Mouse (Mus musculus) liver, embryonic 14.5 days (tissue): ENCODE data around the gene Cdh22. TPM values are rescaled to one million over a fixed set of nuclear protein-coding genes. Genes with fewer than 3 reads are reported as not detected.

Experiments
- ATAC-seq: fragments of 200-750 bp; cut with Nextera tagmentation; 2 replicates; pipeline ENCODE4 v1.8.0; 2017; ENCODE audit warnings: moderate number of reproducible peaks, mild to moderate bottlenecking, moderate library complexity; ENCODE audit not compliant: insufficient read depth
- DNase-seq, 3 experiments: peaks; one replicate each; pipeline ENCODE4 v3.0.0-alpha.2; 2012 to 2013; ENCODE audit warnings: low read depth in 3 of 3, low spot score in 3 of 3
- H3K27ac ChIP-seq: fragments of 300-500 bp; sonication (generic); 2 replicates; pipeline ENCODE4 v1.5.1; 2014; ENCODE audit warnings: moderate library complexity, mild to moderate bottlenecking, control low read depth, inconsistent platforms
- H3K27me3 ChIP-seq: fragments of 300-500 bp; sonication (generic); 2 replicates; pipeline ENCODE4 v1.6.1; 2014; ENCODE audit warnings: mild to moderate bottlenecking, low read length, moderate library complexity; ENCODE audit not compliant: control insufficient read depth, insufficient read depth
- H3K36me3 ChIP-seq: fragments of 300-500 bp; sonication (generic); replicated peaks from 2 replicates; pipeline ENCODE4 v1.6.1; 2014; ENCODE audit warnings: low read depth; ENCODE audit not compliant: control insufficient read depth, insufficient read depth
- H3K4me1 ChIP-seq, 2 experiments: fragments of 200-500 bp in 1 of 2; fragments of 300-500 bp in 1 of 2; sonication (generic) in 1 of 2; replicated peaks; 2 replicates each; pipeline ENCODE4 v1.6.1; 2012 to 2014; ENCODE audit warnings: antibody characterized with exemption in 1 of 2, inconsistent platforms in 1 of 2, low read length in 1 of 2; ENCODE audit not compliant: control insufficient read depth in 2 of 2, insufficient read depth in 2 of 2
- H3K4me2 ChIP-seq: fragments of 300-500 bp; sonication (generic); 2 replicates; pipeline ENCODE4 v1.6.1; 2014; ENCODE audit warnings: low read depth, mild to moderate bottlenecking, control low read depth, moderate library complexity
- H3K4me3 ChIP-seq, 2 experiments: fragments of 200-500 bp in 1 of 2; fragments of 300-500 bp in 1 of 2; sonication (generic) in 1 of 2; 2 replicates each; pipeline ENCODE4 v1.5.1; 2012 to 2014; ENCODE audit warnings: low read depth in 2 of 2, low read length in 2 of 2, mild to moderate bottlenecking in 2 of 2, control low read depth in 1 of 2, inconsistent platforms in 1 of 2, moderate library complexity in 1 of 2; ENCODE audit not compliant: insufficient read depth in 1 of 2
- H3K9ac ChIP-seq: fragments of 300-500 bp; sonication (generic); replicated peaks from 2 replicates; pipeline ENCODE4 v1.6.1; 2014; ENCODE audit warnings: mild to moderate bottlenecking, control low read depth, moderate library complexity
- H3K9me3 ChIP-seq: fragments of 300-500 bp; sonication (generic); 2 replicates; pipeline ENCODE4 v1.6.1; 2016; ENCODE audit warnings: low read length, mixed read lengths; ENCODE audit not compliant: control insufficient read depth
- CTCF ChIP-seq: IDR thresholded peaks from 2 replicates; pipeline ENCODE4 v1.5.1; 2016; ENCODE audit warnings: antibody characterized with exemption, low read depth, control low read depth
- EP300 ChIP-seq: IDR thresholded peaks from 2 replicates; pipeline ENCODE4 v1.6.1; 2016; ENCODE audit warnings: antibody characterized with exemption, low read depth
- WGBS: fragments of 180-500 bp; shearing (Covaris S2); extraction: QIAGEN DNeasy Blood & Tissue Kit; methylation state at CpG from one replicate; pipeline ENCODE4 v1.1.7; 2014; ENCODE audit not compliant: insufficient replicate concordance; 5-methylcytosine and 5-hydroxymethylcytosine counted together
- polyA plus RNA-seq, 2 experiments: library from polyadenylated mRNA; depleted of rRNA in 1 of 2; stranded (reverse) in 1 of 2; unstranded in 1 of 2; fragments of >200 nt; fragmentation: Nextera tagmentation in 1 of 2; extraction: Ambion mirVana in 1 of 2; gene quantifications; 2 replicates each; pipeline versions ENCODE4 v1.2.1 to v1.2.3; 2012 to 2014

Cdh22 gene
- polyA plus RNA-seq, 2 experiments = 0.02 TPM; not detected in 1

- DNase-seq (no peak), ATAC-seq (no peak)
- H3K9ac ChIP-seq = no peak overlapping the region
- peaks cover 14% of the 10 kb centered on the region for H3K27me3 ChIP-seq
- H3K4me1 ChIP-seq = no peaks in the 10 kb centered on the region
- H3K9me3 ChIP-seq = no peaks in the 10 kb centered on the region
- no peak overlapping the region for H3K4me3 ChIP-seq
- no peaks in the 10 kb centered on the region for H3K36me3 ChIP-seq
- TF ChIP-seq CTCF = no peak
- TF ChIP-seq EP300 = no peak
- H3K27ac ChIP-seq = no peak overlapping the region
- 27% methylated on average over 18 of the region's 18 CpGs for WGBS
- H3K4me2 ChIP-seq = no peak overlapping the region
Measured at GRCm38 (mm10) chr2:165106585-165106984, 128.1 kb downstream of the Cdh22 start.

GRCm38 (mm10) chr2:165105513-165106079, 129.1 kb downstream of the Cdh22 start:
- Histone ChIP-seq H3K4me1 (no peaks in the 10 kb centered on the region), H3K36me3 (no peaks in the 10 kb centered on the region), H3K4me2 (no peak overlapping the region), H3K9me3 (no peaks in the 10 kb centered on the region), H3K9ac (no peak overlapping the region), H3K27ac (no peak overlapping the region), H3K4me3 (no peak overlapping the region), H3K27me3 (peaks cover 4% of the 10 kb centered on the region)
- no peak for DNase-seq
- TF ChIP-seq EP300 = no peak
- no peak for TF ChIP-seq CTCF
- WGBS = 57% methylated on average over 16 of the region's 16 CpGs
- no peak for ATAC-seq

- no peaks in the 10 kb centered on the region for H3K4me1 ChIP-seq
- H3K9ac ChIP-seq = no peak overlapping the region
- no peak overlapping the region for H3K27ac ChIP-seq
- no peaks in the 10 kb centered on the region for H3K27me3 ChIP-seq
- 47% methylated on average over 3 of the region's 3 CpGs for WGBS
- ATAC-seq (no peak), DNase-seq (no peak)
- no peaks in the 10 kb centered on the region for H3K9me3 ChIP-seq
- no peak overlapping the region for H3K4me3 ChIP-seq
- H3K4me2 ChIP-seq = no peak overlapping the region
- H3K36me3 ChIP-seq = no peaks in the 10 kb centered on the region
- no peak for TF ChIP-seq CTCF
- TF ChIP-seq EP300 = no peak
Measured at GRCm38 (mm10) chr2:165102920-165103319, 131.7 kb downstream of the Cdh22 start.

GRCm38 (mm10) chr2:165100749-165101148, 133.9 kb downstream of the Cdh22 start:
- Histone ChIP-seq H3K27me3 (no peaks in the 10 kb centered on the region), H3K27ac (no peak overlapping the region), H3K9me3 (no peaks in the 10 kb centered on the region), H3K36me3 (no peaks in the 10 kb centered on the region), H3K9ac (no peak overlapping the region), H3K4me3 (no peak overlapping the region), H3K4me1 (no peaks in the 10 kb centered on the region), H3K4me2 (no peak overlapping the region)
- TF ChIP-seq EP300 (no peak), CTCF (no peak)
- DNase-seq (no peak), ATAC-seq (no peak)
- 10% methylated on average over 6 of the region's 6 CpGs for WGBS

GRCm38 (mm10) chr2:165098861-165099260, 135.8 kb downstream of the Cdh22 start:
- Histone ChIP-seq H3K36me3 (no peaks in the 10 kb centered on the region), H3K4me1 (no peaks in the 10 kb centered on the region), H3K27ac (no peak overlapping the region), H3K9ac (no peak overlapping the region), H3K4me3 (no peak overlapping the region), H3K4me2 (no peak overlapping the region), H3K9me3 (no peaks in the 10 kb centered on the region), H3K27me3 (no peaks in the 10 kb centered on the region)
- 44% methylated on average over 3 of the region's 3 CpGs for WGBS
- ATAC-seq = no peak
- no peak for DNase-seq
- no peak for TF ChIP-seq EP300
- TF ChIP-seq CTCF = no peak
